Mouse (Mus musculus) T-cell, adult 66 days (primary cell): Measurements from ENCODE around the gene Nxnl2. TPM values are rescaled to one million over a fixed set of nuclear protein-coding genes. Genes with fewer than 3 reads are reported as not detected.

Experiments used
- total RNA-seq, 2 experiments: library from RNA; stranded (reverse); gene quantifications; 3 replicates in 1 of 2; 4 replicates in 1 of 2; pipeline ENCODE4 v1.2.4; 2023

Nxnl2 gene
- total RNA-seq = under 1 TPM in 1 of 2 experiments, not detected in 1; 0.35 TPM

DNA sequence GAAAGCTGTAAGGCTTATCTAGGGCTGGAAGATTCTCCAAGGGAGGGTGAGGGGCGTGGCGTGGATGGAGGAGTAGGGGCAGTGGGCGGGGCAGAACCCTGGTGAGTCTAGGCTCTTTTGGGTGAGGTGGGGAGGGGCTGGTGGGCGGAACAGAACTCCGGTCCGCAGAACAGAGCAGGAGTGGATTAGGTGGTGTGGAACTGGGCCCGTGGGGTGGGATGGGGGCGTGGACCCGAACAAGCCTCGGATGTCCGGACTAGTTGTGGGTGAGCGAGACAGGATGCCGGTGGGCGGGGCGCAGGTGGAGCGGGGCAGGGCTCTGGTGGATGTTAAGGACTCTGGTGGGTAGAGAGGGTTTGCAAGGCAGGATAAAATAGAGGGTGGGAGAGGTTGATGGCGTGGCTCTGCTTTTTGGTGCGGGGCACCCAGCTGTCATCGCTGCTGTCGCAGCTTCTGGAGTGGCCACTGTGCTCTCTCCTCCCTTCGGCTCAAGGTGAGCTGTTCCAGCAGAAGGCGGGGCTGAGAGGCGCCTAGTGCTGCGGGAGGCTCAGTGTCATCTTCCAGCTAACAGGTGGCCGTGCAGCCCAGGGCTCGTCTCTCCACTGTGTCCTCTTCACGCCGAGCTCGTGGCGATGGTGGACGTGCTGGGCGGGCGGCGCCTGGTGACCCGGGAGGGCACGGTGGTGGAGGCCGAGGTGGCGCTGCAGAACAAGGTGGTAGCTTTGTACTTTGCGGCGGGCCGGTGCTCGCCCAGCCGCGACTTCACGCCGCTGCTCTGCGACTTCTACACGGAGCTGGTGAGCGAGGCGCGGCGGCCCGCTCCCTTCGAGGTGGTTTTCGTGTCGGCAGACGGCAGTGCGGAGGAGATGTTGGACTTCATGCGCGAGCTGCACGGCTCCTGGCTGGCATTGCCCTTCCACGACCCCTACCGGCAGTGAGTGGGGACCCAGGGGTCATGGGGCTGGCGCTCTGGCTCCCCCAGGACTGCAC, at the start of gene Nxnl2:
Nxnl2 (plus strand) TSS at position 332 of the 990 bp plus-strand sequence.

Other genes with a start within 250 kb of the Nxnl2 start
- 10 to 100 TPM; 50.5 to 51.8 TPM for gene Spin1, start 70.1 kb upstream of the Nxnl2 start, total RNA-seq
- gene S1pr3, start 237.6 kb downstream of the Nxnl2 start, total RNA-seq = under 1 TPM; 0.18 to 0.50 TPM